Mouse (Mus musculus) kidney, postnatal 0 days (tissue): ENCODE results near the gene Tmc3. TPM values are rescaled to one million over a fixed set of nuclear protein-coding genes. Genes with fewer than 3 reads are reported as not detected.
A peak's percentile ranks its signal among the peaks of the same experiment; 100 is the strongest.

Source experiments
- ATAC-seq: fragments of 200-750 bp; cut with Nextera tagmentation; replicated peaks from 2 replicates; pipeline ENCODE4 v1.8.0; 2017; ENCODE audit warnings: low read depth, moderate number of reproducible peaks, moderate TSS enrichment, moderate library complexity; ENCODE audit not compliant: low FRiP score
- DNase-seq: peaks from one replicate; pipeline ENCODE4 v3.0.0-alpha.2; 2016; ENCODE audit warnings: low spot score
- H3K27ac ChIP-seq: fragments of 300-500 bp; sonication (generic); 2 replicates; pipeline ENCODE4 v1.5.1; 2014; ENCODE audit warnings: mild to moderate bottlenecking
- H3K27me3 ChIP-seq: fragments of 300-500 bp; sonication (generic); 2 replicates; pipeline ENCODE4 v1.6.1; 2014; ENCODE audit warnings: low read length, mixed read lengths; ENCODE audit not compliant: insufficient read depth
- H3K36me3 ChIP-seq: fragments of 300-500 bp; sonication (generic); 2 replicates; pipeline ENCODE4 v1.6.1; 2014; ENCODE audit warnings: low read length, mixed read lengths; ENCODE audit not compliant: insufficient read depth
- H3K4me1 ChIP-seq: fragments of 300-500 bp; sonication (generic); replicated peaks from 2 replicates; pipeline ENCODE4 v1.6.1; 2014; ENCODE audit warnings: antibody characterized with exemption, low read length, mixed read lengths; ENCODE audit not compliant: insufficient read depth
- H3K4me2 ChIP-seq: fragments of 300-500 bp; sonication (generic); 2 replicates; pipeline ENCODE4 v1.6.1; 2014; ENCODE audit warnings: mild to moderate bottlenecking, low read length, moderate library complexity, mixed read lengths
- H3K4me3 ChIP-seq: fragments of 300-500 bp; sonication (generic); replicated peaks from 2 replicates; pipeline ENCODE4 v1.5.1; 2014; ENCODE audit warnings: low read depth, low read length
- H3K9ac ChIP-seq: fragments of 300-500 bp; sonication (generic); 2 replicates; pipeline ENCODE4 v1.6.1; 2014; ENCODE audit warnings: low read depth, low read length
- H3K9me3 ChIP-seq: fragments of 300-500 bp; sonication (generic); replicated peaks from 2 replicates; pipeline ENCODE4 v1.6.1; 2016; ENCODE audit warnings: low read length, inconsistent platforms, mixed read lengths
- CTCF ChIP-seq: IDR thresholded peaks from 2 replicates; pipeline ENCODE4 v1.5.1; 2016; ENCODE audit warnings: antibody characterized with exemption, low read depth, mild to moderate bottlenecking, moderate library complexity
- WGBS: fragments of 180-500 bp; shearing (Covaris S2); extraction: QIAGEN DNeasy Blood & Tissue Kit; methylation state at CpG from one replicate; pipeline ENCODE4 v1.1.7; 2014; 5-methylcytosine and 5-hydroxymethylcytosine counted together
- polyA plus RNA-seq: library from polyadenylated mRNA; unstranded; fragments of >200 nt; fragmentation: Nextera tagmentation; extraction: Ambion mirVana; gene quantifications from 2 replicates; pipeline ENCODE4 v1.2.1, GENCODE M21; 2015

The Tmc3 gene
- polyA plus RNA-seq, 1 experiment from 2014 or later, result 1.9 TPM

DNA sequence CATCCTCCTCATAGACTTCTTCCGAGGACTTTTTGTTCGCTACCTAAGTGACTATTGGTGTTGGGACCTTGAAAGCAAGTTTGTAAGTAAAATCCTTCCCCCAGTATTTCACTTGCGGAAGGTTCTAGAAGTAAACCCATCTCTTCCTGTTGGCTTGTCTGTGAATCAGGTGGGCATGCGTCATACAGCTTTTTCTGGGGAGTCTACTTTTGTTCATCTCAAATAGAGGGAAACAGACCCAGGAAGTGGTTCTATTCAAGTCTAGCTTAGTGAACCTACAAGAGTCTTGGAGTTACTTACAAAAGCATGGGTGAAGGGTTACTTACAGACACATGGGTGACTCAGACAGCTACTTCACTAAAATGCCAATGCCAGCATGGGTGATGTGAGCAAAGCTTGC, 25.2 kb downstream of the Tmc3 start:
- Histone ChIP-seq H3K4me1 (no peaks in the 10 kb centered on the region), H3K9ac (no peak overlapping the region), H3K4me2 (no peak overlapping the region), H3K27me3 (no peaks in the 10 kb centered on the region), H3K4me3 (no peak overlapping the region), H3K9me3 (no peaks in the 10 kb centered on the region), H3K36me3 (no peaks in the 10 kb centered on the region), H3K27ac (no peak overlapping the region)
- DNase-seq, result no peak
- ATAC-seq, result no peak
- 97% methylated on average over 4 of the region's 4 CpGs for WGBS
- no peak for TF ChIP-seq CTCF

DNA sequence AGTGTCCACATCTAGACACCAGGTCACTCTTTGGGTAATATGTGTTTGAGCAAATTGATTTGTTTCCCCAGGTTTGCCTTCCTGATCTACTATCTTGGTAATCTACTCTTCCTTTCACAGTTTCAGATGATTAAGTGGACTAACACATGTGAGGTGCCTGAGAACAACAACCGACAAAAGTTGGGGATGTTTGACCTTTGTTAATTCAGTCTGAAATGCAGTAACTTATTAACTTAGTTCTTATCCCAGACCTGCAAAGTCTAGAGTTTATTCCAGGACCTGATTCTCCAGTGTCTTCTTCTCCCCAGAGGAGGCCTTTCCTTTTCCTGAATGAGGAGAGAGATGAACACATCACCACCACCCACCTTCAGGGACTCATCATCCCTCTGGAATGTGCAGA, 27.2 kb downstream of the Tmc3 start:
- no peak for DNase-seq
- no peak for ATAC-seq
- Histone ChIP-seq H3K4me1 (no peaks in the 10 kb centered on the region; the same call in 1 of the 2 replicates), H3K9ac (no peak overlapping the region), H3K27ac (no peak overlapping the region), H3K27me3 (no peaks in the 10 kb centered on the region), H3K36me3 (no peaks in the 10 kb centered on the region), H3K4me3 (no peak overlapping the region), H3K9me3 (no peaks in the 10 kb centered on the region), H3K4me2 (no peak overlapping the region)
- 63% methylated on average over 1 of the region's 1 CpGs for WGBS
- no peak for TF ChIP-seq CTCF

DNA sequence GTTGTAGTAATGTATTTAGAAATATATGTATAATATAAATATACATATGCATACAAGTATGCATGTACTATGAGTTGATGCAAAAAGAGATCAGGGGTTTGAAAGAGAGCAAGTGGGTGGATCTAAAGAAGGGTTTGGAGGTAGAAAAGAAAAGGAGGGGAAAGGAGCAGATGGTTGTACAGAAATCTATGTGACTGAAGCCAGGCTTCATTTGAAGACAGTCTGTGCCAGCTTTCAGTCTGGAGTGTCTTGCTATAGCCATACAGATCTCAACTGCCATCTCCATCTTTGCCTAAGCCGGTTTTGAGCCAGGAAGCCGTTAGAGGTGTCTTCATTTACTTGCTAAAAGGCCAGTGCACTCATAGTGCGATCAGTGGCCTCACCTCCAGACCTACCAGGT, 30.5 kb downstream of the Tmc3 start:
- Histone ChIP-seq H3K9ac (no peak overlapping the region), H3K4me2 (no peak overlapping the region), H3K4me1 (peaks cover 10% of the 10 kb centered on the region; the same call in 1 of the 2 replicates), H3K36me3 (no peaks in the 10 kb centered on the region), H3K27me3 (no peaks in the 10 kb centered on the region), H3K9me3 (no peaks in the 10 kb centered on the region), H3K4me3 (no peak overlapping the region), H3K27ac (no peak overlapping the region)
- ATAC-seq (no peak), DNase-seq (no peak)
- no peak for TF ChIP-seq CTCF
- WGBS, result 90% methylated on average over 3 of the region's 3 CpGs

DNA sequence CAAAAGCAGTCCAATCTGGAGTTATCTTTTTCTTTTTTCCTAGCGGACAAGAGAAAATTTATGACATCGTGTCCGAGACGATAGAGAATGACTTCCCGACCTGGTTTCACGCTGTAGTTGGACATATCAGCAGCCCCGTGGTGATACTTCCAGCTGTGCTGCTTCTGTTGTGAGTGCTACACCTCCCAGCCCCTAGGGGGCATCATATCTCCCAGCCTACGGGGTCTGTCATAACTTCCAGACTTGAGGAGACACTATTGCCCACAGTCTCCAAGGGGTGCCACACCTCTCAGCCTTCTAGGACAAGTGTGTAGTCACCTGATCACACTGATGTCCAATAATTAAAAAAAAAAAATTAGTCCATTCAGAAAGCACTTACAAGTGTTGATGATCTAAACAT, 31.1 kb downstream of the Tmc3 start:
- no peaks in the 10 kb centered on the region for H3K27me3 ChIP-seq
- 82% methylated on average over 8 of the region's 8 CpGs for WGBS
- no peak overlapping the region for H3K9ac ChIP-seq
- no peaks in the 10 kb centered on the region for H3K36me3 ChIP-seq
- peaks cover 10% of the 10 kb centered on the region; the same call in 1 of the 2 replicates for H3K4me1 ChIP-seq
- ATAC-seq (no peak), DNase-seq (no peak)
- no peak overlapping the region for H3K4me2 ChIP-seq
- TF ChIP-seq CTCF, result no peak; the same call in 1 of the 2 replicates
- no peak overlapping the region for H3K27ac ChIP-seq
- no peaks in the 10 kb centered on the region for H3K9me3 ChIP-seq
- H3K4me3 ChIP-seq, result no peak overlapping the region

DNA sequence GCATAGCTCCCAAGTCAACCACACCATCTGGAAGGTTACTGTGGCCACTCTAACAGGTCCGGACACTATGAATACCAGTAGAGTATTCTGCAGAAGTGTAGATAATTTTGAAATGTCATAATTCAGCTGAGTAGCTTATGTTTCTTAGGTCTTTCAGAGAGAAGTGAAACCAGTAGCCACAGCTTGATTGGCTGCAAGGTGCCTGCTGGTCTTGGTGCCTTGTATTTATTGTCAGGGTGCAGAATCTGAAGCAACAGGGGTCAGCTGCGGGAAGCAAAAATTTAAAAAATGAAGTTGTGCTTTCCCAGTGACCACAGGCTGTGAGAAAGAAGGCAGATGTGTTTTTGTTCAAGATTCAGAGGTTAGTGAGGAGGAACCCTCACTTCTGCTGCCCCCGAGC, 31.5 kb downstream of the Tmc3 start:
- H3K27me3 ChIP-seq, result no peaks in the 10 kb centered on the region
- no peak for TF ChIP-seq CTCF
- no peaks in the 10 kb centered on the region for H3K36me3 ChIP-seq
- no peak overlapping the region for H3K9ac ChIP-seq
- DNase-seq (peak; percentile 19), ATAC-seq (no peak)
- peaks cover 10% of the 10 kb centered on the region; the same call in 1 of the 2 replicates for H3K4me1 ChIP-seq
- WGBS, result 64% methylated on average over 3 of the region's 3 CpGs
- H3K4me3 ChIP-seq, result no peak overlapping the region
- no peaks in the 10 kb centered on the region for H3K9me3 ChIP-seq
- no peak overlapping the region for H3K27ac ChIP-seq
- H3K4me2 ChIP-seq, result no peak overlapping the region

DNA sequence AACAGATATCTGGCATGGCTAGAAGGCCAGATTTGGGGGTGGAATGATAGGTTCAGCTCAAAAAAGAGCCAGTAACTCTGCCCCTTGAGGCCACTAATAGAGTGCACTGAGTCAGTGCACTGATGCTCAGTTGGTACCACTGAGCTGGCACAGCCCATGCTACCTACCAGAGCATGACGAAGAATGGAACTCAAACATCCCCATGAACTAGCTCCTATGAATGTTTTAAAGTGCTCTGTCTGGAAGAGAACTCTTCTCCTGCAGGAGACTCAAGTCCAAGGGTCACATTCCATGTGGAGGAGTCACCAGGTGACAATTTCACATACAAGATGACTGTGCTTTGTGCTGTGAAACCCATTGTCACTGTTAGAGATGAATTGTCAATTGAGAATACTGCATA, 34.0 kb downstream of the Tmc3 start:
- ATAC-seq, result peak; percentile 62; the same call in 1 of the 2 replicates
- Histone ChIP-seq H3K4me1 (peaks cover 10% of the 10 kb centered on the region; the same call in 1 of the 2 replicates), H3K9ac (no peak overlapping the region), H3K27me3 (no peaks in the 10 kb centered on the region), H3K4me2 (no peak overlapping the region), H3K36me3 (no peaks in the 10 kb centered on the region), H3K4me3 (no peak overlapping the region), H3K9me3 (no peaks in the 10 kb centered on the region), H3K27ac (no peak overlapping the region)
- TF ChIP-seq CTCF, result no peak
- WGBS, result 62% methylated on average over 1 of the region's 1 CpGs
- DNase-seq, result no peak

DNA sequence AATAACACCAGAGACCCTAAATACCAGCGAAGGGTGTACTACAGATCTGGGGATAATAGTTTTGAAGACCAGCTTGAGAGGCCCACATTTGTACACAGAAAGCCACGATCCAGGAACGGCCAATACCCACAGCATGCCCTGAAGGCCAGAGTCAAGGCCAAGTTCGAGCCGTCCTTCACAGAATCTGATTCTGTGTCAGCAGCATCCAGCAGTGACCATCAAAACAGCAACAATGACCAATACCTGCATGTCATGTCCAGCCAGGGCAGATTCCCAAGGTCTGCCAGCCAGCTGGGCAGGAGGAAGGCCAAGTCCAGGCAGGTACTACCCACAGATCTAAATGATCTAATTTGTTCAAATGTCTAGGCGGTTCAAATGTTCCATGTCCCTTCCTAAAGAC, 37.9 kb downstream of the Tmc3 start:
- Histone ChIP-seq H3K4me2 (no peak overlapping the region), H3K9ac (no peak overlapping the region), H3K27ac (no peak overlapping the region), H3K27me3 (no peaks in the 10 kb centered on the region), H3K4me1 (peaks cover 7% of the 10 kb centered on the region; the same call in 1 of the 2 replicates), H3K36me3 (no peaks in the 10 kb centered on the region), H3K9me3 (no peaks in the 10 kb centered on the region), H3K4me3 (no peak overlapping the region)
- no peak for TF ChIP-seq CTCF
- 90% methylated on average over 6 of the region's 6 CpGs for WGBS
- no peak for DNase-seq
- ATAC-seq, result no peak
